Mouse (Mus musculus) hindbrain, embryonic 16.5 days (tissue): ENCODE results near the gene Luzp4. TPM values are rescaled to one million over a fixed set of nuclear protein-coding genes. Genes with fewer than 3 reads are reported as not detected.
"Not testable (repeated sequence)": the region's sequence is repeated elsewhere in the genome, so short reads cannot be mapped to it uniquely, and the experiment has no call there.

Source experiments
- ATAC-seq: fragments of 200-750 bp; cut with Nextera tagmentation; 2 replicates; pipeline ENCODE4 v1.8.0; 2017; ENCODE audit warnings: moderate TSS enrichment, moderate library complexity
- H3K27ac ChIP-seq: fragments of 300-500 bp; sonication (generic); 2 replicates; pipeline ENCODE4 v1.5.1; 2014; ENCODE audit warnings: low read depth, mild to moderate bottlenecking, control low read depth, low read length, moderate library complexity
- H3K27me3 ChIP-seq: fragments of 300-500 bp; sonication (generic); replicated peaks from 2 replicates; pipeline ENCODE4 v1.6.1; 2014; ENCODE audit warnings: low read length; ENCODE audit not compliant: control insufficient read depth, insufficient read depth
- H3K36me3 ChIP-seq: fragments of 300-500 bp; sonication (generic); 2 replicates; pipeline ENCODE4 v1.6.1; 2014; ENCODE audit warnings: mild to moderate bottlenecking, low read length, moderate library complexity, mixed read lengths; ENCODE audit not compliant: control insufficient read depth, insufficient read depth
- H3K4me1 ChIP-seq: fragments of 300-500 bp; sonication (generic); 2 replicates; pipeline ENCODE4 v1.6.1; 2014; ENCODE audit warnings: low read depth, low read length; ENCODE audit not compliant: control insufficient read depth, insufficient read depth
- H3K4me2 ChIP-seq: fragments of 300-500 bp; sonication (generic); 2 replicates; pipeline ENCODE4 v1.6.1; 2014; ENCODE audit warnings: mild to moderate bottlenecking, low read length, control low read depth, moderate library complexity
- H3K4me3 ChIP-seq: fragments of 300-500 bp; sonication (generic); 2 replicates; pipeline ENCODE4 v1.5.1; 2014; ENCODE audit warnings: mild to moderate bottlenecking, low read length, control low read depth, moderate library complexity
- H3K9ac ChIP-seq: fragments of 300-500 bp; sonication (generic); 2 replicates; pipeline ENCODE4 v1.6.1; 2014; ENCODE audit warnings: low read depth, mild to moderate bottlenecking, control low read depth, low read length, moderate library complexity
- H3K9me3 ChIP-seq: fragments of 300-500 bp; sonication (generic); 2 replicates; pipeline ENCODE4 v1.6.1; 2014; ENCODE audit warnings: mild to moderate bottlenecking, low read length, moderate library complexity; ENCODE audit not compliant: control insufficient read depth
- WGBS: fragments of 180-500 bp; shearing (Covaris S2); extraction: QIAGEN DNeasy Blood & Tissue Kit; methylation state at CpG from one replicate; pipeline ENCODE4 v1.1.7; 2014; 5-methylcytosine and 5-hydroxymethylcytosine counted together
- polyA plus RNA-seq: library from polyadenylated mRNA; unstranded; fragments of >200 nt; fragmentation: Nextera tagmentation; extraction: Ambion mirVana; gene quantifications from 2 replicates; pipeline ENCODE4 v1.2.1, GENCODE M21; 2015

Luzp4 gene
- polyA plus RNA-seq = not detected in 2 replicates

DNA sequence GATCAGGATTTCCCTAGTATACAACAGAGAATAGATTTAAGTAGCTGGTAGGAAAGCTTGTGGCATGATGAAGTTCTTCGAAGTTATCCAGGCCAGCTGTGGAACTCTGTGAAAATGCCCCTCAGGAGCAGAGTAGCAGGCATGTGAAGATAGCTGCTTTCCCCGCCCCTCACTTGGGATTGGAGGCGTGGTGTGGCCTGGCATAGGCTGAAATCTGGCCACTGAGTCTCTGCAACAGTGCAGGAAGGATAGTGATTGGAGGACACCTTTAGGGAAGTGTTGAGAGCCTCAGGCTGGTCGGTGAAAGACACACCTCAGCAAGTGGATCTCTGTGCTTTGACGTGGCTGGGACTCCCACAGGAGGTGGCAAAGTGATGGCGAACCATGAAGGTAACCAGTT, at the start of gene Luzp4:
TSS of gene Luzp4 (plus strand) at position 301 of the 400 bp plus-strand sequence.
- ATAC-seq, H3K4me3 ChIP-seq, H3K36me3 ChIP-seq, H3K9me3 ChIP-seq, H3K9ac ChIP-seq, H3K27me3 ChIP-seq, H3K27ac ChIP-seq, H3K4me1 ChIP-seq, H3K4me2 ChIP-seq: not testable (repeated sequence)
- 83% methylated on average over 2 of the region's 6 CpGs for WGBS

DNA sequence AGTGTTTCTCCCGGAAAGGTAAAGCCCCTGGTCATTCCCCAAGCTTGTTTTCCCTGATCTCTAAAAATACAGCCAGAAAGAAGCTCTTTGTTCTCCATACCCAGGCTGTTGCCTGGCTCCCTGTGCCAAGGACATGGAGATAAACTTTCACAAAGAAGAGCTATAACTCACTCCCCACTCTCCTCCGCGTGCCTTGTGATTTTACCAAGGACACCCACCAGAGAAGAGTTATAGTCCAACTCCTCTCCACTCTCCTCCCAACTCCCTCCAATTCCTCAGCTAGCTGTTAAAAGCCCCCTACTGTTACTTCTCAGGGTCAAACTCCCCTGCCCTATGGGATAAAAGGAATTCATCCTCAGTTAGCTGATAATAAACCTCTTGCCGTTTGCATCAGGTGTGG, 15.6 kb upstream of the Luzp4 start:
- 91% methylated on average over 2 of the region's 4 CpGs for WGBS
- H3K4me1 ChIP-seq, ATAC-seq: not testable (repeated sequence)

More for the DNA sequence above, 15.6 kb upstream of the Luzp4 start:
- H3K27ac ChIP-seq, H3K4me2 ChIP-seq, H3K27me3 ChIP-seq, H3K9me3 ChIP-seq, H3K9ac ChIP-seq, H3K4me3 ChIP-seq, H3K36me3 ChIP-seq: not testable (repeated sequence)

Other genes starting within 250 kb of the Luzp4 start
- not detected in 2 replicates for gene Gm8334, start 242.5 kb upstream of the Luzp4 start, polyA plus RNA-seq
- gene Gm15127, start 194.0 kb upstream of the Luzp4 start, polyA plus RNA-seq = not detected in 2 replicates
- gene Ott, start 216.6 kb downstream of the Luzp4 start, polyA plus RNA-seq = not detected in 2 replicates